Mouse (Mus musculus) adrenal gland, adult (tissue): ENCODE measurements around the gene Mpped2.

Experiments
- DNase-seq, 2 experiments: peaks; one replicate each; pipeline ENCODE4 v3.0.0; 2022 to 2023; ENCODE audit warnings: low spot score in 1 of 2; ENCODE audit not compliant: inconsistent age in 2 of 2

Mpped2 gene

DNA sequence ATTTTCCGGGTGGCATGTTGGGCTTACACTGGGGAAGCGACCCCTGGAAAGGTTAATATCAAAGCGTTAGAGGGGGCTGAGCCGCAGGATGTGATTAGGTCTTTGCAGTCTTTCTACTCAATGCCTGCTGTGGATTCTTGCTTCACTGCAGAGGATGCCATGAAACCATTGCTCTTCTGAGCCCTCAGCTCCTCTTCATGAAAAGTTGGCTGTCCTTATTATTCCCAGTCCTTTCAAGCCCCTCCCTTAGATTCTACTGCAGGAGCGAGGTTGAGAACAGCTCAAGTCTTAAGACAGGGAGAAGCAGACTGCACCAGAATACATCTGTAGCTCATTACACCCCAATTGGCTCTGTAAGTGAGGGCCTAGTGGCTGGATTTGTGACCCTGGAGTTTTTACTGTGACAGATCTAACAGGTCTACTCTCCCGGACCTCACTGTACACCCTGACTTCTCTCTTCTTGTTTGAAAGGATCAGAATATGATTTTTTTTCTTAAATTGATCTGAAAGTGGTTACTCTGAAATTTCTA is 218.9 kb downstream of the Mpped2 start:
- no peak for DNase-seq
